Mouse (Mus musculus) small intestine, adult 2 months (tissue): ENCODE results near the gene Nudt13.

Source experiments
- CTCF ChIP-seq: fragments of 200-500 bp; IDR thresholded peaks from 2 replicates; pipeline ENCODE4 v1.5.1; 2012; ENCODE audit warnings: low read depth, mild to moderate bottlenecking, control low read depth, inconsistent platforms, low read length, moderate library complexity, mixed read lengths; ENCODE audit not compliant: insufficient replicate concordance, insufficient read length; ENCODE audit errors: extremely low read depth
- POLR2A ChIP-seq: fragments of 200-500 bp; IDR thresholded peaks from 2 replicates; pipeline ENCODE4 v1.6.1; 2012; ENCODE audit warnings: low read depth, mild to moderate bottlenecking, control low read depth, inconsistent platforms, low read length, moderate library complexity

GRCm38 (mm10) chr14:20339415-20339814 is 44.9 kb downstream of the Nudt13 start:
- TF ChIP-seq CTCF = peak; percentile 11; the same call in 1 of the 2 replicates
- no peak for TF ChIP-seq POLR2A
